Mouse (Mus musculus) forebrain, postnatal 0 days (tissue): ENCODE data around the gene Nlk. TPM values are rescaled to one million over a fixed set of nuclear protein-coding genes. Genes with fewer than 3 reads are reported as not detected.

ENCODE experiments used
- ATAC-seq: fragments of 200-750 bp; cut with Nextera tagmentation; 2 replicates; pipeline ENCODE4 v1.8.0; 2017; ENCODE audit warnings: mild to moderate bottlenecking, moderate library complexity
- DNase-seq: peaks from one replicate; pipeline ENCODE4 v3.0.0-alpha.2; 2015
- H3K27ac ChIP-seq: fragments of 300-500 bp; sonication (generic); 2 replicates; pipeline ENCODE4 v1.5.1; 2014; ENCODE audit warnings: low read depth, mild to moderate bottlenecking, antibody characterized with exemption, low read length, moderate library complexity, mixed read lengths
- H3K27me3 ChIP-seq: fragments of 300-500 bp; sonication (generic); 2 replicates; pipeline ENCODE4 v1.6.1; 2014; ENCODE audit warnings: mild to moderate bottlenecking, low read length, mixed read lengths; ENCODE audit not compliant: insufficient read depth
- H3K36me3 ChIP-seq: fragments of 300-500 bp; sonication (generic); 2 replicates; pipeline ENCODE4 v1.6.1; 2014; ENCODE audit warnings: mild to moderate bottlenecking, moderate library complexity; ENCODE audit not compliant: insufficient read depth
- H3K4me1 ChIP-seq: fragments of 300-500 bp; sonication (generic); 2 replicates; pipeline ENCODE4 v1.6.1; 2014; ENCODE audit warnings: antibody characterized with exemption; ENCODE audit not compliant: insufficient read depth
- H3K4me2 ChIP-seq: fragments of 300-500 bp; sonication (generic); 2 replicates; pipeline ENCODE4 v1.6.1; 2014; ENCODE audit warnings: low read depth, mild to moderate bottlenecking, moderate library complexity
- H3K4me3 ChIP-seq: fragments of 300-500 bp; sonication (generic); 2 replicates; pipeline ENCODE4 v1.5.1; 2014; ENCODE audit warnings: low read depth, low read length, mixed read lengths
- H3K9ac ChIP-seq: fragments of 300-500 bp; sonication (generic); 2 replicates; pipeline ENCODE4 v1.6.1; 2014; ENCODE audit warnings: mild to moderate bottlenecking
- H3K9me3 ChIP-seq: fragments of 300-500 bp; sonication (generic); 2 replicates; pipeline ENCODE4 v1.6.1; 2016; ENCODE audit warnings: low read length
- CTCF ChIP-seq: sonication (generic); IDR thresholded peaks from 2 replicates; pipeline ENCODE4 v1.5.1; 2016; ENCODE audit warnings: antibody characterized with exemption, control low read depth, low read depth
- WGBS: fragments of 180-500 bp; shearing (Covaris S2); extraction: QIAGEN DNeasy Blood & Tissue Kit; methylation state at CpG from one replicate; pipeline ENCODE4 v1.1.7; 2014; 5-methylcytosine and 5-hydroxymethylcytosine counted together
- polyA plus RNA-seq: library from polyadenylated mRNA; unstranded; fragments of >200 nt; fragmentation: Nextera tagmentation; extraction: Ambion mirVana; gene quantifications from 2 replicates; pipeline ENCODE4 v1.2.1, GENCODE M21; 2015
- total RNA-seq: library from RNA; depleted of rRNA; stranded (reverse); fragments of >200 nt; gene quantifications from 2 replicates; pipeline ENCODE4 v1.2.3, GENCODE M21; 2014

The Nlk gene
- total and polyA plus RNA-seq, 2 experiments from 2014 or later = 27.8 to 43.1 TPM

- no peak for ATAC-seq
- H3K4me1 ChIP-seq = no peaks in the 10 kb centered on the region
- TF ChIP-seq CTCF = no peak
- H3K4me2 ChIP-seq = no peak overlapping the region
- no peak overlapping the region for H3K4me3 ChIP-seq
- no peak overlapping the region for H3K9ac ChIP-seq
- H3K9me3 ChIP-seq = no peaks in the 10 kb centered on the region
- DNase-seq = no peak
- H3K27me3 ChIP-seq = no peaks in the 10 kb centered on the region
- H3K27ac ChIP-seq = no peak overlapping the region
- H3K36me3 ChIP-seq = peaks cover 6% of the 10 kb centered on the region; the same call in 1 of the 2 replicates
Observed at GRCm38 (mm10) chr11:78611273-78611672, 85.9 kb downstream of the Nlk start.

- H3K4me1 ChIP-seq = no peaks in the 10 kb centered on the region
- no peak overlapping the region for H3K9ac ChIP-seq
- no peak overlapping the region for H3K4me2 ChIP-seq
- WGBS = 78% methylated on average over 4 of the region's 4 CpGs
- H3K36me3 ChIP-seq = peaks cover 6% of the 10 kb centered on the region; the same call in 1 of the 2 replicates
- no peak overlapping the region for H3K27ac ChIP-seq
- ATAC-seq = no peak
- no peak for TF ChIP-seq CTCF
- H3K9me3 ChIP-seq = no peaks in the 10 kb centered on the region
- no peaks in the 10 kb centered on the region for H3K27me3 ChIP-seq
- no peak for DNase-seq
- no peak overlapping the region for H3K4me3 ChIP-seq
Observed at GRCm38 (mm10) chr11:78609657-78610056, 87.5 kb downstream of the Nlk start.

DNA sequence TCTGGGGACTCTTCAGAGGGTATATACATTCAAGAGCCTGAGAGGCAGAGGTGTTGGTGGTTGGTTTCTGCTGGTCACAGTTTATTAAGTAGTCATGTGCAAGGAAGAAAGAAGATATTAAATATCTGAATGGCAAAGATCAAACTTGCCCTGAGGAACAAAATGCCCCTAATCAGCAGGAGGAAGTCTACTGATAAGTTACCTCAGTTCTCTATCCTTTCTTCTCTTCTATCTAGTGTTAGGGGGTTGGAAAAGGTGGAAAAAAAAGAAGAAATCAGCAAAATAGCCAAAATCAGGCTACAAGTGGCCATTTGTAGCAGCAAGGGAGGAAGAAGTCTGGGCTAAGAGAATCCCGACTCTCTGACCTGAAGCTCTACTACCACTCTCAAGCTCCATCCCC is 92.3 kb downstream of the Nlk start:
- ATAC-seq = no peak
- WGBS = 88% methylated on average over 1 of the region's 1 CpGs
- no peak for TF ChIP-seq CTCF

DNA sequence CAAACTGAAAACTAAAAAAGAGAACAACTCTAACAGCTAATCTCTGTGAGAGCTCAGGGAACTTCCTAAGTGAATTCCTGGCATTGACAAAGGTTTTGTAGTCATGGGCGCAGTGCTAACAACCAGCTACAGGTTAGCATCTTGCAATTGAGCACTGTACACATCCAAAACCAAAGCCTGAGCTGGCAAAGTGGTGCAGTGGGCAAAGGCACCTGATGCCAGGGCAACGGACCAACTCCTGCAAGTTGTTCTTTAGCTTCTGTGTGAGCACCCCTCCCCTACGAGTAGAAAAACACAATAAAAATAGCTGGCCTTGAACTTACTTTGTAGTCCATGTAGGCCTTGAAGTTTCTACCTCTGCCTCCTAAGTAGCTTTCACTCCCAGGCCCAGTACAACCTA is 94.4 kb downstream of the Nlk start:
- Histone ChIP-seq H3K27ac (no peak overlapping the region), H3K9ac (no peak overlapping the region), H3K4me1 (no peaks in the 10 kb centered on the region), H3K4me3 (no peak overlapping the region), H3K9me3 (no peaks in the 10 kb centered on the region), H3K4me2 (no peak overlapping the region), H3K27me3 (no peaks in the 10 kb centered on the region), H3K36me3 (0 out of 2 replicates have a peak, but pooled peaks cover 5% of the 10 kb centered on the region)
- no peak for DNase-seq
- 89% methylated on average over 3 of the region's 3 CpGs for WGBS
- no peak for ATAC-seq
- no peak for TF ChIP-seq CTCF

More for the DNA sequence above, 92.3 kb downstream of the Nlk start:
- DNase-seq = no peak
- no peaks in the 10 kb centered on the region for H3K9me3 ChIP-seq
- no peak overlapping the region for H3K9ac ChIP-seq
- no peak overlapping the region for H3K4me3 ChIP-seq
- no peaks in the 10 kb centered on the region for H3K27me3 ChIP-seq
- 0 out of 2 replicates have a peak, but pooled peaks cover 5% of the 10 kb centered on the region for H3K36me3 ChIP-seq
- H3K4me2 ChIP-seq = no peak overlapping the region
- H3K27ac ChIP-seq = no peak overlapping the region
- no peaks in the 10 kb centered on the region for H3K4me1 ChIP-seq

GRCm38 (mm10) chr11:78600926-78601590 is 96.1 kb downstream of the Nlk start:
- Histone ChIP-seq H3K4me2 (no peak overlapping the region), H3K27ac (no peak overlapping the region), H3K9ac (no peak overlapping the region), H3K27me3 (no peaks in the 10 kb centered on the region), H3K9me3 (no peaks in the 10 kb centered on the region), H3K36me3 (0 out of 2 replicates have a peak, but pooled peaks cover 5% of the 10 kb centered on the region), H3K4me1 (no peaks in the 10 kb centered on the region), H3K4me3 (no peak overlapping the region)
- DNase-seq = no peak
- TF ChIP-seq CTCF = no peak
- 78% methylated on average over 4 of the region's 4 CpGs for WGBS
- no peak for ATAC-seq

DNA sequence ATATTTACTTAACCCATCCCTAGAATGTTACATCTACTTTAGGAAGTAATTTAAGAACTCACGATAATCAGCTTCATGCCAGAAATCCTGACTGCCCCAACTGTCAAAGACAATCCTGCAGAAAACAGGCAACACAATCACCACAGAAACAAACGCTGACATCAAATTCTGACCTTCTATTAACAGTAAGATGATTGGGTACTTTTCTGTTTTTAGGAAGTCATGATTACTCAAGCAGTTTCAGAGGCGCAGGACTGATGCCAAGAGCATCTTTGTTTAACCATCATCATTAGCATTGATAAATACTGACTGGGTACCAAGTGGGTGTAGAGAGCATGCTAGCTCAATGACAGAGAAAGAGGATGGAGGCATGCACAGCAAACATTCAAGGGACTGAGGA is 96.7 kb downstream of the Nlk start:
- ATAC-seq (no peak), DNase-seq (no peak)
- Histone ChIP-seq H3K4me2 (no peak overlapping the region), H3K9me3 (no peaks in the 10 kb centered on the region), H3K36me3 (0 out of 2 replicates have a peak, but pooled peaks cover 5% of the 10 kb centered on the region), H3K27me3 (no peaks in the 10 kb centered on the region), H3K27ac (no peak overlapping the region), H3K9ac (no peak overlapping the region), H3K4me1 (no peaks in the 10 kb centered on the region), H3K4me3 (no peak overlapping the region)
- no peak for TF ChIP-seq CTCF
- WGBS = 59% methylated on average over 3 of the region's 3 CpGs

DNA sequence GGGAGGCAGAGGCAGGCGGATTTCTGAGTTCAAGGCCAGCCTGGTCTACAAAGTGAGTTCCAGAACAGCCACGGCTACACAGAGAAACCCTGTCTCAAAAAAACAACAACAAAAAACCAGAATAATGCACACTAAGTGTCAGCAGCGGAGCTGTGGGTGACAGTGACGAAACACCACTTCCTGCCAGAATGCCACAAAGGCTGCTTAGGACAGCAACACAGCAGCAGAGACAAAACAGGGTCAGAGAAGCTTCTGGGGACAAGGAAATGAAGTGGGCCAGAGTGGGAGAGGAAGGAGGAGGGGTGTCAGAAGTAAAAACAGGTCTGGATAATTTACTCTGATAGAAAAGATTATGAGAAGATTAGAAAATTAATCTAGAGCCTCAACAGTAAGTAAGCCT is 97.1 kb downstream of the Nlk start:
- no peak overlapping the region for H3K9ac ChIP-seq
- TF ChIP-seq CTCF = no peak
- no peaks in the 10 kb centered on the region for H3K27me3 ChIP-seq
- H3K9me3 ChIP-seq = no peaks in the 10 kb centered on the region
- DNase-seq (no peak), ATAC-seq (no peak)
- WGBS = 89% methylated on average over 4 of the region's 4 CpGs
- no peak overlapping the region for H3K4me3 ChIP-seq
- H3K4me1 ChIP-seq = no peaks in the 10 kb centered on the region
- 0 out of 2 replicates have a peak, but pooled peaks cover 5% of the 10 kb centered on the region for H3K36me3 ChIP-seq
- no peak overlapping the region for H3K4me2 ChIP-seq
- H3K27ac ChIP-seq = no peak overlapping the region
